Mouse (Mus musculus) ES-Bruce4 (cell line): ENCODE data around the gene Sgip1.

Experiments used
- CTCF ChIP-seq: IDR thresholded peaks from one replicate; pipeline ENCODE4 v1.8.1; 2011; ENCODE audit warnings: low read depth, low read length
- EP300 ChIP-seq: IDR thresholded peaks from 2 replicates; pipeline ENCODE4 v1.6.1; 2011; ENCODE audit warnings: low read depth, low read length; ENCODE audit not compliant: insufficient read depth
- POLR2A ChIP-seq: IDR thresholded peaks from one replicate; pipeline ENCODE4 v1.8.1; 2011; ENCODE audit warnings: low read length; ENCODE audit not compliant: insufficient read depth

GRCm38 (mm10) chr4:102898987-102899386 lies 157.9 kb downstream of the Sgip1 start:
- TF ChIP-seq CTCF: no peak
- TF ChIP-seq EP300: no peak
- no peak for TF ChIP-seq POLR2A
